Comparison of ENCODE assay signal across 29 mouse cellular contexts in the genomic region with DNA sequence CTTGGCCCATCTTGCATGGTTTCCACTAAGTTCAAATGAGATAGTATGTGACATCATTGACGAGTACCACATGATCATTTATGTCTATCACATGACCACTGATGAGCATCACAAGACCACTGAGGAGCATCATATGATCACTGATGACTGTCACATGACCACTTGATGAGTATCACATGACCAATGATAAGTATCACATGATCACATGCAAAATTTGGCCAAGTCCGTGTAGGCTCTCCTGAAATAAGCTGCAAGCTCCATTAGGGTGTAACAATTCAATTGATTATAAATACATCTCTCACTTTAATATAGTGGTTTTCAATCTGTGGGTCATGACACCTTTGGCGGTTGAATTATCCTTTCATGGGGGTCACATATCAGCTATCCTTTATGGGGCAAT. TPM values are rescaled to one million over a fixed set of nuclear protein-coding genes. Genes with fewer than 3 reads are reported as not detected.
"Had no signal": no experiment of that assay in that cellular context is flagged by ENCODE, and none has a peak within 500 bp of the region (broad histone marks: within the 10 kb centered on the region; RNA-seq: fewer than 3 reads in every experiment).

No protein-coding gene starts in this region.

- DNase-seq: cerebellum, adult 9-10 months; cerebellum, adult 9-11 months; cerebellum, postnatal 10 days; cerebellum, postnatal 14 days; cerebellum, postnatal 25 days; cerebellum, postnatal 36 days; embryo, embryonic 11 days; forebrain, postnatal 0 days; gastrocnemius, adult 2 months; gastrocnemius, postnatal 10 days; gastrocnemius, postnatal 14 days; gastrocnemius, postnatal 25 days; gastrocnemius, postnatal 36 days; heart, adult 18-20 months; heart, adult 2 months had no signal

- ATAC-seq: forebrain, embryonic 13.5 days; forebrain, embryonic 14.5 days; forebrain, embryonic 15.5 days; forebrain, embryonic 16.5 days; forebrain, postnatal 0 days had no signal

- H3K9ac ChIP-seq: embryonic facial prominence, embryonic 12.5 days; embryonic facial prominence, embryonic 13.5 days; embryonic facial prominence, embryonic 15.5 days; forebrain, embryonic 12.5 days; forebrain, embryonic 13.5 days; forebrain, embryonic 15.5 days; forebrain, postnatal 0 days had no signal

- H3K27me3 ChIP-seq: embryonic facial prominence, embryonic 12.5 days; embryonic facial prominence, embryonic 13.5 days; embryonic facial prominence, embryonic 15.5 days; forebrain, embryonic 12.5 days; forebrain, embryonic 13.5 days; forebrain, embryonic 15.5 days had no signal

- H3K9me3 ChIP-seq: embryonic facial prominence, embryonic 10.5 days; embryonic facial prominence, embryonic 12.5 days; embryonic facial prominence, embryonic 13.5 days; embryonic facial prominence, embryonic 15.5 days; forebrain, embryonic 10.5 days; forebrain, embryonic 12.5 days; forebrain, embryonic 13.5 days; forebrain, embryonic 15.5 days had no signal

- H3K4me2 ChIP-seq: embryonic facial prominence, embryonic 12.5 days; embryonic facial prominence, embryonic 13.5 days; embryonic facial prominence, embryonic 15.5 days; forebrain, embryonic 12.5 days; forebrain, embryonic 13.5 days; forebrain, embryonic 15.5 days had no signal

- H3K4me3 ChIP-seq: embryonic facial prominence, embryonic 10.5 days; embryonic facial prominence, embryonic 12.5 days; embryonic facial prominence, embryonic 13.5 days; embryonic facial prominence, embryonic 15.5 days; erythroblast, embryonic 14.5 days; forebrain, embryonic 10.5 days; forebrain, embryonic 12.5 days; forebrain, embryonic 13.5 days; forebrain, embryonic 15.5 days; gastrocnemius, adult 2 months; heart, adult 2 months had no signal

- H3K4me1 ChIP-seq: embryonic facial prominence, embryonic 10.5 days; embryonic facial prominence, embryonic 12.5 days; embryonic facial prominence, embryonic 13.5 days; embryonic facial prominence, embryonic 15.5 days; forebrain, embryonic 10.5 days; forebrain, embryonic 12.5 days; forebrain, embryonic 13.5 days; forebrain, embryonic 15.5 days had no signal

- H3K36me3 ChIP-seq: embryonic facial prominence, embryonic 10.5 days; embryonic facial prominence, embryonic 12.5 days; embryonic facial prominence, embryonic 13.5 days; embryonic facial prominence, embryonic 15.5 days; forebrain, embryonic 10.5 days; forebrain, embryonic 12.5 days; forebrain, embryonic 15.5 days had no signal

- H3K27ac ChIP-seq: embryonic facial prominence, embryonic 10.5 days; embryonic facial prominence, embryonic 12.5 days; embryonic facial prominence, embryonic 13.5 days; embryonic facial prominence, embryonic 15.5 days; forebrain, embryonic 10.5 days; forebrain, embryonic 12.5 days; forebrain, embryonic 13.5 days; forebrain, embryonic 15.5 days; gastrocnemius, adult 2 months; heart, adult 2 months had no signal

RNA-seq across cellular contexts. Expression of gene Stab2, which starts 52.5 kb away (rescaled TPM):
- total RNA-seq: common myeloid progenitor, adult 5-6 weeks; granulocyte monocyte progenitor cell, adult 5-6 weeks had no signal
- polyA plus RNA-seq: forebrain, embryonic 11.5 days; forebrain, embryonic 12.5 days had no signal
